Mouse (Mus musculus) G1E (cell line): ENCODE measurements at regions not wholly inside any gene's neighbourhood (a gene's known extent, or its start where the extent isn't known, plus 50 kb on each side); places are given as distances from the start of the nearest gene placed in this dataset.

Source experiments
- CTCF ChIP-seq: IDR thresholded peaks from 2 replicates; pipeline ENCODE4 v1.5.1; 2012; ENCODE audit warnings: low read depth, low read length, inconsistent platforms, mixed read lengths
- GATA1 ChIP-seq: IDR thresholded peaks from 2 replicates; pipeline ENCODE4 v1.6.1; 2012; ENCODE audit warnings: borderline replicate concordance, low read length, inconsistent platforms, mixed read lengths
- GATA2 ChIP-seq: IDR thresholded peaks from 2 replicates; pipeline ENCODE4 v1.6.1; 2012; ENCODE audit warnings: low read depth, low read length, inconsistent platforms, borderline replicate concordance

GRCm38 (mm10) chr5:111592807-111593206 lies 140.9 kb upstream of the Gm26897 start:
- no peak for TF ChIP-seq CTCF
- TF ChIP-seq GATA1: no peak
- TF ChIP-seq GATA2: no peak
